Mouse (Mus musculus) spleen, adult 2 months (tissue): Measurements from ENCODE around the gene Gm8251. TPM values are rescaled to one million over a fixed set of nuclear protein-coding genes. Genes with fewer than 3 reads are reported as not detected.
"Not testable (repeated sequence)": the region's sequence is repeated elsewhere in the genome, so short reads cannot be mapped to it uniquely, and the experiment has no call there.

Source experiments
- DNase-seq, 2 experiments: peaks; one replicate each; pipeline versions ENCODE4 v3.0.0 to v3.0.0-alpha.2; 2012 to 2021; ENCODE audit warnings: low spot score in 2 of 2, low read depth in 1 of 2
- H3K27ac ChIP-seq: fragments of 200-500 bp; 2 replicates; pipeline ENCODE4 v1.5.1; 2012; ENCODE audit warnings: low read length, inconsistent platforms; ENCODE audit not compliant: insufficient read depth
- H3K27me3 ChIP-seq: fragments of 200-500 bp; 2 replicates; pipeline ENCODE4 v1.6.1; 2012; ENCODE audit warnings: mild to moderate bottlenecking, moderate library complexity, low read length, inconsistent platforms; ENCODE audit not compliant: control insufficient read depth, insufficient read depth
- H3K36me3 ChIP-seq: fragments of 200-500 bp; 2 replicates; pipeline ENCODE4 v1.6.1; 2012; ENCODE audit warnings: mild to moderate bottlenecking, low read length, inconsistent platforms; ENCODE audit not compliant: control insufficient read depth, insufficient read depth
- H3K4me1 ChIP-seq: fragments of 200-500 bp; 2 replicates; pipeline ENCODE4 v1.6.1; 2011; ENCODE audit warnings: inconsistent platforms; ENCODE audit not compliant: control insufficient read depth, insufficient read depth, insufficient read length
- H3K4me3 ChIP-seq: fragments of 200-500 bp; 2 replicates; pipeline ENCODE4 v1.5.1; 2011; ENCODE audit warnings: mild to moderate bottlenecking, inconsistent platforms; ENCODE audit not compliant: insufficient read depth, insufficient read length; ENCODE audit errors: extremely low read depth
- CTCF ChIP-seq: fragments of 200-500 bp; IDR thresholded peaks from 2 replicates; pipeline ENCODE4 v1.5.1; 2011; ENCODE audit warnings: mild to moderate bottlenecking, inconsistent platforms; ENCODE audit not compliant: insufficient read depth, insufficient read length, insufficient replicate concordance; ENCODE audit errors: extremely low read depth
- POLR2A ChIP-seq: fragments of 200-500 bp; IDR thresholded peaks from 2 replicates; pipeline ENCODE4 v1.6.1; 2011; ENCODE audit warnings: low read depth, low read length, inconsistent platforms
- WGBS: fragments of 180-500 bp; shearing (Covaris S2); methylation state at CpG from one replicate; pipeline ENCODE4 v1.1.7; 2018; 5-methylcytosine and 5-hydroxymethylcytosine counted together
- polyA plus RNA-seq: library from polyadenylated mRNA; depleted of rRNA; stranded (reverse); fragments of >200 nt; gene quantifications from 2 replicates; pipeline ENCODE4 v1.2.3, GENCODE M21; 2012

Gm8251 gene
- polyA plus RNA-seq, 1 experiment: not detected

DNA sequence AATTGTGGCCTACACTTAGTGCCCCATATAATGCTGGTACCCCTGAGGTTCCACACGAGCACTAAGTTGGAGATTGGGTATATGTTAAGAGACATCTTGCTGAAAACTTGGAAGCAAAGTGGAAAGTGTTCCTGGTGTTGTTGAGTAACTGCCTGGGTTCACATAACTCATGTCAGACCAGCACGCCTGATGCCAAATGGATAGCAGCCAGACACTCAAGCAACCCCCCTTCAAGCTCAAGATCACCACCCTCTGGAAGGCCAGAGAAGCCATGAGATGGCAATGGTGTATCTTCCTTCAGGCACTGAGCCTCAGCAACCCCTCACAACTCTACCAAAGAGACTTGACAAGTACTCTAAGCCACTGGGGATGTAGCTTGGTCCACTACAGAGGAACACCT is 15.2 kb downstream of the Gm8251 start:
- H3K36me3 ChIP-seq: no peaks in the 10 kb centered on the region
- no peak overlapping the region for H3K4me3 ChIP-seq
- no peak overlapping the region for H3K27ac ChIP-seq
- TF ChIP-seq CTCF (no peak), POLR2A (no peak)
- no peak for DNase-seq
- 92% methylated on average over 2 of the region's 2 CpGs for WGBS
- H3K27me3 ChIP-seq: no peaks in the 10 kb centered on the region
- peaks cover 3% of the 10 kb centered on the region; the same call in 1 of the 2 replicates for H3K4me1 ChIP-seq

DNA sequence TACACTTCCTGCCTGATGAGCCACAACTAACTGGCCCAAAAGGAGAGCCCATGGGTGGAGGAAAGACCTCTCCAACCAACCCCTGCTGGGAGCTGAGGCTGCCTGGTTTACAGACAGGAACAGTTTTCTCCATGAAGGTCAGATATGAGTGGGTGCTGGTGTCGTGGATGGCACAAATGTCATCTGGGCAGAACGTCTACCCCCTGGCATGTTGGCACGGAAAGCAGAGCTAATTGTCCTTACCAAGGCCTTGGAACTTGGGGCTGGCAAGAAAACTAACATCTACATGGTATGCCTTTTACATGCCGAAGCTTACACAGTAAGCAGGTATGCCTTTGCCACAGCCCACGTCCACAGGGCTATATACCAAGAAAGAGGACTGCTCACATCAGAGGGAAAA is 16.0 kb downstream of the Gm8251 start:
- not testable (repeated sequence) for H3K27ac ChIP-seq, H3K4me3 ChIP-seq, H3K4me1 ChIP-seq, H3K36me3 ChIP-seq, DNase-seq, H3K27me3 ChIP-seq
- 87% methylated on average over 5 of the region's 5 CpGs for WGBS

DNA sequence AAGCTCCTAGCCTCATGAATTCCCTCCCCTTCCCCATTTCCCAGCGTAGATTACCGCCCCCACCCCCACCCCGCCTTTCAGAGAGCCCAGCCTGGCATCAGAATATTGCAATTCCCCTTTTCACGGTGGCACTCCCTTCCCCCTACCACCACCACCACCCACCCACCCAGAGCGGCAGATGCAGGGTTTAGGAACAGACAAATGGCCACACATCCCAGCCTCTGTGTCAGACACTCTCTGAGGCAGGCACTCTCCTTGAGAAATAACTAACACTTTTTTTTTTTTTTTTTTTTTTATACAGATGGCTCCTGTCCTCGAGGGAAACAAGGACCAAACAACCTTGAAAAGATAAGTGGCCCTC is 19.2 kb downstream of the Gm8251 start:
- peaks cover 5% of the 10 kb centered on the region; the same call in 1 of the 2 replicates for H3K4me1 ChIP-seq
- H3K27ac ChIP-seq: no peak overlapping the region
- TF ChIP-seq POLR2A: no peak
- no peak for TF ChIP-seq CTCF
- 4% methylated on average over 6 of the region's 6 CpGs for WGBS
- H3K27me3 ChIP-seq: no peaks in the 10 kb centered on the region
- H3K4me3 ChIP-seq: peak overlapping the region; percentile 43
- H3K36me3 ChIP-seq: no peaks in the 10 kb centered on the region
- DNase-seq: no peak

DNA sequence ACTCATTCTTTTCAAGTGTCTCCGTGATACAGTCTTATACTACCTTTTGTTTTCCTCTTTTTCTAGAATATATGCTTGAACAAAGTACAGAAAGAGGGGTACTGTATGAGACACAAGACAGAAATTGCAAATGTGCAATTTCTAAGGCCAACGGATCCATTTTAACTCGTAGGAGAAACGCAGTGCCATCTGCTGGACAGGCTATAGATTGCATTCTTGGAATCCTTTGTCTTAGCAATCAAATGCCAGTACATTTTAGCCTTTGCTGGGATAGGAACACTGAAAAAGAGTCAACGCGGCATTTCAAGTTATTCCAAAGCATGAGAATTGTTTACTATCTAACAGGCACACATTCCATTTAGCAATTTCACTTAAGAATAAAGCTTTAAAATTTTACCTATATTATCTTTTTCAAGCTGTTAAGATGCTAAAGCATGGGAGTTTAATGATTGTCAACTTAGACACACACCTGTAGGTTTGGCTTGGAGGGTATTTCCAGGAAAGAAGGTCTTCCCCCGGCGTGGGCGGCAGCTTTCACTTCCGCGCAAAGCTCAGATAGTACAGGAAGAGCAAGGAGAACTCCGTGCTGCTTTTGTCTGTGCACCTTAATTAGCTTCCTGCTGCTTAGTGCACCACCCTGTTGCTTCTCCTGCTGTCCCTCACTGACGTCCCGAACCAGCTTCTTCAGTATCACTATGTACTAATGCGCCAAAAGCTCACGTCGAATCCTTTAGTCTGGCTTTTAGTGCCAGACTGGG is 19.8 kb downstream of the Gm8251 start:
- Histone ChIP-seq H3K4me1 (peaks cover 5% of the 10 kb centered on the region; the same call in 1 of the 2 replicates), H3K4me3 (peak overlapping the region; percentile 43), H3K27me3 (no peaks in the 10 kb centered on the region), H3K36me3 (no peaks in the 10 kb centered on the region), H3K27ac (no peak overlapping the region)
- 1% methylated on average over 17 of the region's 17 CpGs for WGBS
- TF ChIP-seq POLR2A: no peak
- TF ChIP-seq CTCF: no peak
- peak; percentile 67 to 71 for DNase-seq

DNA sequence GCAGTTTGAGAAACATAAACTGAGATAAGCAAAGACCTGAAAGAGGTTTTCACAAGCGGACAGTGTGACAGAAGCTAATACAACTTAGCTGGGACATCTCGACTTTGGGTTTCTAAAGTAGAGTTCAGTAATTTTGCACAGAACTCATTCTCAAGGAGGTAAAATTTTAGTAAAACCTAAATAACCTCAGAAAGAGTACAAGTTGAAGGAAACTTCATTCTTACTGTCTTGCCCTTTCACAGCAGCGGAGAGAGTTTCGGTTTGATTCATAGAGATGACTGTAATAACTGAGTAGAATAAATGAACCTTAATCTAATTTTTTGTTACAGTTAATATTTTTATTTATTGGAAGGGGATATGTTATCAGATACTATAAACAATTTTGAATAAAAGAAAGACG is 28.8 kb downstream of the Gm8251 start:
- WGBS: 87% methylated on average over 5 of the region's 5 CpGs
- no peak overlapping the region for H3K27ac ChIP-seq

DNA sequence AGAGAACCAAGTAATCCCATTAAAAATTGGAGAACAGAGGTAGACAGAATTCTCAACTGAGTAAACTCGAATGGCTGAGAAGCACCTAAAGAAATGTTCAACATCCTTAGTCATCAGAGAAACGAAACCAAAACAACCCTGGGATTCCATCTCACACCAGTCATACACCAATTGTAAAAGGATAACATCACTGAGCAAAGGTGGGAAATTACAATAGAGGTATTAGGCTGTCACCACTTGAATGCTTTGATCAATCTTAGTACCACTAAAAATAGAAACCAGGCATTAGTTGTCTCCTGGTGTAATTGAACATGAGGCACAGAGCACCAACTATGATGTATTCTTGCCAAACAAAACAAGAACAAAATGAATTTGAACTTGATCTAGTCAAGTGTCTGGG is 29.5 kb downstream of the Gm8251 start:
- Histone ChIP-seq H3K4me3 (no peak overlapping the region), H3K27me3 (no peaks in the 10 kb centered on the region), H3K36me3 (no peaks in the 10 kb centered on the region), H3K27ac (no peak overlapping the region), H3K4me1 (no peaks in the 10 kb centered on the region)
- TF ChIP-seq POLR2A: no peak
- TF ChIP-seq CTCF: no peak
- WGBS: 79% methylated on average over 2 of the region's 2 CpGs
- no peak for DNase-seq

More for the DNA sequence above, 28.8 kb downstream of the Gm8251 start:
- no peak for DNase-seq
- no peaks in the 10 kb centered on the region for H3K36me3 ChIP-seq
- no peaks in the 10 kb centered on the region for H3K27me3 ChIP-seq
- TF ChIP-seq POLR2A (no peak), CTCF (no peak)
- H3K4me3 ChIP-seq: no peak overlapping the region
- H3K4me1 ChIP-seq: no peaks in the 10 kb centered on the region

DNA sequence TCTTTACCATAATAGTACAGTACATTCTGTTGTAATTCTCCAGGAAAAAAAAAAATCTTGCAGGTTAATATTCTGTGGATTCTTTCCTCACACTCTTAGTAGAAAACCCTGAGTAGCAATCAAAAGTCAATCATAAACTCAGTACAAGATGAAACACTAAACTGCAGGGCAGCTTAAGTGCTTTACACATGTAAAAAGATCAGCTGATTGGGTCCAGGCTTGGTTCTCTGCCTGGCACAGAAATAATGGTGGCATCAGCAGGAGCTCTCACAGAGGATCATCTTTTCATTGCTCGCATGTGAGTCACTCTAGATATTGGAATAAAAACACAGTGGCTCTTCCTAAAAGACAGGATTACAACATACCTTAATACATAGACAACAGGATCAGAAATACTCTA is 34.1 kb downstream of the Gm8251 start:
- H3K27ac ChIP-seq: no peak overlapping the region
- DNase-seq: no peak
- no peaks in the 10 kb centered on the region for H3K4me1 ChIP-seq
- H3K27me3 ChIP-seq: no peaks in the 10 kb centered on the region
- H3K4me3 ChIP-seq: no peak overlapping the region
- no peak for TF ChIP-seq CTCF
- TF ChIP-seq POLR2A: no peak
- 87% methylated on average over 1 of the region's 1 CpGs for WGBS
- H3K36me3 ChIP-seq: no peaks in the 10 kb centered on the region
